Mouse (Mus musculus) CD4-positive, CD25-positive, alpha-beta regulatory T cell, adult 4 months (primary cell): ENCODE data around the gene Gmip. TPM values are rescaled to one million over a fixed set of nuclear protein-coding genes. Genes with fewer than 3 reads are reported as not detected.

Experiments used
- ATAC-seq: one replicate; pipeline ENCODE4 v1.8.0; 2017
- polyA plus RNA-seq, 2 experiments: library from polyadenylated mRNA; unstranded; fragments of 100-300 nt; shearing (Covaris generic); gene quantifications; one replicate each; pipeline ENCODE4 v1.2.1; 2017

Gmip gene
- polyA plus RNA-seq, 2 experiments from 2014 or later = 71.9 to 150 TPM

DNA sequence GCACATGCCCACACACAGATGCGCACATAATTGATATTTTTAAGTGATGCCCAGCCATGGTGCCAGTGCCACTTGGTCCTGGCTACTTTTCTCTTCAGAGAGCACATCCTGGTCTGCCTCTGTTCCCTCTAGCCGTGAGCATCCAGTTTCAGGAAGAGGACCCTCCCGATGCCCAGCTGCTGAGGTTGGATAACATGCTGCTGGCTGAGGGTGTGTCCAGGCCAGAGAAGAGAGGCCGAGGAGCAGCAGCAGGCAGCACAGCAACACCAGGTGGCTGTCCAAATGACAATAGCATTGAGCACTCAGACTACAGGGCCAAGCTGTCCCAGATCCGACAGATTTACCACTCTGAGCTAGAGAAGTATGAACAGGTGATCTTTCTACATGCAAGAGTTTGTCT lies 55.7 kb downstream of the Gmip start:
- ATAC-seq = no peak

DNA sequence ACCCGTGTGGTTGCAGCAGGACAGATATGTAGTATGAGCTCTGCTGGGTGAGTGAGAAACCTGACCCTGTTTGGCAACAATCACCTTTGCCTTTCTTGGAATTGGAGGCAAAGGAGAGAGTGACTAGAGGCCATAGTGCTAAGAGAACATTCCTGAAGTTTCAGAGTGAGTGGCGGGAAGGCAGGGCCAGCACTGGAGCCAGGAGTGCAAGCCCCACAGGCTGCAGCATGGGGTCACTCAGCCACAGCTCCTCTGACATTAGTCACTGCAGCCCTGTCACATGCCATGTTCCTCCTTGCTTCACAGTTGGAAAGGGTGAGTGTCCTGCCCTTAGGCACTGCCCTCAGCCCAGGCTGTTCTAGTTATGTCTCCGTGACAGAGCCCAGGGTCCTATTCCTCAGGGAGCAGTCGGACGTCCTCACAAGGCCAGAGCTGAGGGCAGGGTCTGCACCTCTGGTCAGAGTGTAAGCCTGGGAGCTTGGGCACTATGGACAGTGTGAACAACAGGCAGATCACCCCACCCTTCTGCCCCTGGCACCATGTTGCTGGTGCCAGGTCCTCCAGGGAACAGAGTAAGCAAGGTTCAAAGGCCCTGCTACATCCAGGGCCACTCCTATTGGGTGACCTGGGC lies 59.3 kb downstream of the Gmip start:
- no peak for ATAC-seq

DNA sequence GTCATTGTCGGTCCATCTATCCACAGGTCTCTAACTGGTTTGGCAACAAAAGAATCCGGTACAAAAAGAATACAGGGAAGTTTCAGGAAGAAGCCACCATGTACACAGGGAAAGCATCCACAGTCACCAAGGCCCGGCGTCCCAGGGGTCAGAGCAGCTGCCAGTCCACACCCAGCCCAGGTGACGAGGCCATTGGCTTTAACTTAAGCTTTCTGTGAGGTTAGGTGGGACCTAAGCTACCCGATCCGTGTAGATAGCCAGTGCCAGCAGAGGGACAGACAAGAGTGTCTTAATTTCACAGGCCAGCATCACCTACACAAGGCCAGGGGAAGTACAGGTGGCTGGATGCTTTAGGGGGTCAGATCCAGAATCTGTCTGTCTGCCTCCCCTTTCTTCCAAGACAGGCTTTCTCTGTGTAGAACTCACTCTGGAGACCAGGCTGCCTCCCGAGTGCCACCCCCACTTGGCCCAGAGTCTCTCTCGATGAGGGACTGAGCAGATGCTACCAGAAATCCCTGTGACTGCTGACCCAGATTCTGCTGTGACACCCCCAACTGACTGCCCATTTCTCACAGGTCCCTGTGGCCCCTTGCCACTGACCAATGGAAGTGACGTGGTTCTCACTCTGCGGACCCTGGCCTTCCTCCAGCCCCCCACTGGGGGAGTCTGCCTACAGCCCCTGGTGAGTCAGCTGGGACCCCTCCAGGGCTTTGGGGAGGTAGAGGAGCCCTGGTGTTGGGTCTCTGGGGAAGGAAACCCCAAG lies 61.7 kb downstream of the Gmip start:
- ATAC-seq = no peak

DNA sequence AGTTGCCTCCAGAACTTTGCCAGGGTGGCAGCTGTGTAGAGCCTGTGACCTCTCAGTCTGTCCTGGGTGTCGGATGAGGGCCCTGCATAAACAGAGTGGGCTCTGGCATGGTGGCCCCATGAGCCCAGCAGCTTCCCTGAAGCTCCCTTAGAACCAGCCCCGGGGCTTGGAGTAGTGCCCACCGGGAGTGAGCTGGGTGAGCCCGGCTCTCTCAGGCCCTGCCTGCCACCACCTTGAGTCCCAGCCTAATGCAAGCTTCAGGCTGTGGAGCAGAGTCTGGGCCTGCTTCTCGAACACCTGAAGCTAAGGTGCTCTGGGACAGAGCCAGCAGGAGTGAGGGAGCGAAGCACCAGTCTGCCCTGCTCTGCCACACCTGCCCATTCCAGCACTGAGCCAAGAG lies 62.4 kb downstream of the Gmip start:
- ATAC-seq = no peak

Other genes with a start within 250 kb of the Gmip start
- 10 to 100 TPM; 34.9 to 47.5 TPM for gene Zfp868, start 183.1 kb upstream of the Gmip start, polyA plus RNA-seq
- gene Zfp964, start 154.2 kb upstream of the Gmip start, polyA plus RNA-seq = under 1 TPM; 0.89 to 0.95 TPM
- gene Zfp869, start 98.0 kb upstream of the Gmip start, polyA plus RNA-seq = 10 to 100 TPM; 49.1 to 73.3 TPM
- 1 to 10 TPM; 6.8 to 8.1 TPM for gene Zfp963, start 58.7 kb upstream of the Gmip start, polyA plus RNA-seq
- 1 to 10 TPM; 2.1 to 3.2 TPM for gene Gm20422, start 33.8 kb upstream of the Gmip start, polyA plus RNA-seq
- 10 to 100 TPM; 20.4 to 28.0 TPM for gene Atp13a1, start 17.5 kb upstream of the Gmip start, polyA plus RNA-seq
- gene Zfp866, start 17.5 kb upstream of the Gmip start, polyA plus RNA-seq = 10 to 100 TPM; 16.4 to 23.9 TPM
- gene Lpar2, start 13.8 kb downstream of the Gmip start, polyA plus RNA-seq = under 1 TPM; 0.74 to 0.75 TPM
- 10 to 100 TPM; 10.2 to 17.1 TPM for gene Pbx4, start 23.8 kb downstream of the Gmip start, polyA plus RNA-seq
- gene Cilp2, start 79.0 kb downstream of the Gmip start, polyA plus RNA-seq = not detected
- under 1 TPM in 1 of 2 experiments, not detected in 1; 0.24 TPM for gene Tssk6, start 93.5 kb downstream of the Gmip start, polyA plus RNA-seq
- gene Ndufa13, start 93.9 kb downstream of the Gmip start, polyA plus RNA-seq = 100 to 1,000 TPM; 184 to 253 TPM
- 1 to 10 TPM in 1 of 2 experiments, under 1 TPM in 1; 0.91 to 1.6 TPM for gene Yjefn3, start 94.0 kb downstream of the Gmip start, polyA plus RNA-seq
- 10 to 100 TPM; 17.4 to 21.6 TPM for gene Gatad2a, start 187.7 kb downstream of the Gmip start, polyA plus RNA-seq
- 10 to 100 TPM; 43.3 to 70.0 TPM for gene Mau2, start 234.1 kb downstream of the Gmip start, polyA plus RNA-seq
- gene Sugp1, start 234.1 kb downstream of the Gmip start, polyA plus RNA-seq = 10 to 100 TPM; 51.1 to 80.3 TPM